Mouse (Mus musculus) urinary bladder, postnatal 25 days (tissue): ENCODE results near the gene Ccdc144b.

Source experiments
- DNase-seq: peaks from one replicate; pipeline ENCODE4 v3.0.0; 2022; ENCODE audit warnings: low spot score

Gene Ccdc144b

GRCm38 (mm10) chr3:36053447-36053846 lies at the start of gene Ccdc144b:
Gene Ccdc144b (minus strand): TSS chr3:36053547.
- no peak for DNase-seq

GRCm38 (mm10) chr3:36095371-36095770 lies 42.0 kb upstream of the Ccdc144b start:
- DNase-seq: no peak

- no peak for DNase-seq
Measured at GRCm38 (mm10) chr3:36087591-36087990, 34.2 kb upstream of the Ccdc144b start.

GRCm38 (mm10) chr3:36085394-36085793 lies 32.0 kb upstream of the Ccdc144b start:
- DNase-seq: no peak

- no peak for DNase-seq
Measured at GRCm38 (mm10) chr3:36083381-36083780, 30.0 kb upstream of the Ccdc144b start.

- no peak for DNase-seq
Measured at GRCm38 (mm10) chr3:36082843-36083242, 29.5 kb upstream of the Ccdc144b start.

- no peak for DNase-seq
Measured at GRCm38 (mm10) chr3:36080741-36081140, 27.4 kb upstream of the Ccdc144b start.

- DNase-seq: no peak
Measured at GRCm38 (mm10) chr3:36079886-36080285, 26.5 kb upstream of the Ccdc144b start.

- no peak for DNase-seq
Measured at GRCm38 (mm10) chr3:36077386-36077785, 24.0 kb upstream of the Ccdc144b start.

GRCm38 (mm10) chr3:36075466-36075865 lies 22.1 kb upstream of the Ccdc144b start:
- DNase-seq: no peak

- no peak for DNase-seq
Measured at GRCm38 (mm10) chr3:36074231-36074630, 20.9 kb upstream of the Ccdc144b start.

GRCm38 (mm10) chr3:36071047-36071446 lies 17.7 kb upstream of the Ccdc144b start:
- no peak for DNase-seq

- no peak for DNase-seq
Measured at GRCm38 (mm10) chr3:36070436-36070835, 17.1 kb upstream of the Ccdc144b start.

- DNase-seq: no peak
Measured at GRCm38 (mm10) chr3:36067731-36068130, 14.4 kb upstream of the Ccdc144b start.

- peak; percentile 89 for DNase-seq
Measured at GRCm38 (mm10) chr3:36065843-36066651, 12.7 kb upstream of the Ccdc144b start, which contains the start of gene Acad9. Gene Acad9 (plus strand): TSS chr3:36065979.

GRCm38 (mm10) chr3:36065166-36065565 lies 11.8 kb upstream of the Ccdc144b start:
- DNase-seq: no peak

- DNase-seq: no peak
Measured at GRCm38 (mm10) chr3:36064592-36065061, 11.3 kb upstream of the Ccdc144b start.

GRCm38 (mm10) chr3:36060096-36060850 lies 6.9 kb upstream of the Ccdc144b start:
- peak; percentile 64 for DNase-seq

GRCm38 (mm10) chr3:36049106-36049505 lies 4.2 kb downstream of the Ccdc144b start:
- no peak for DNase-seq

GRCm38 (mm10) chr3:36045086-36045485 lies 8.3 kb downstream of the Ccdc144b start:
- no peak for DNase-seq

- DNase-seq: no peak
Measured at GRCm38 (mm10) chr3:36044520-36044919, 8.8 kb downstream of the Ccdc144b start.

GRCm38 (mm10) chr3:36031740-36032510 lies 21.4 kb downstream of the Ccdc144b start:
- no peak for DNase-seq
